20 mouse cellular contexts compared by ENCODE assay signal in the genomic region with DNA sequence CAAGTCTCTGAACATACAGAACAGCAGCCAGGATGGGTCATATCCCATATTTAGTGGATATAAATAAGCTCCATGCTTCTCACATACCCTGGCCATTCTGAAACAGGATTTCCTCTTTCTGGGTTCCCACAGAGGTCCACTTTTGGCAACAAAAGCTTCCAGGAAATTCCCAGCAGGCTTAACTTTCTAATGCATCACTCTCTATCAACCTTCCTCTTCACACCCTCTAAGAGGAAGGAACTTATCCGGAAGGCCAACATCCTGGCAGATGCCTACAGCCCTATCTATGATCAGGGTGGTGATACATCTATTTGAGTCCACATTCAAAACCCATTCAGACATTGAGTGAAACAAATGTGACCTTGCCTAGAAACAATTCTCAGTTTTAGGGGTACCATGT. TPM values are rescaled to one million over a fixed set of nuclear protein-coding genes. Genes with fewer than 3 reads are reported as not detected.
DNase-seq lines count a peak whose midpoint lies in the region; ATAC-seq and TF ChIP-seq lines count a peak whose summit lies in the region.
"Had no signal": no experiment of that assay in that cellular context is flagged by ENCODE, and none has a peak within 500 bp of the region (broad histone marks: within the 10 kb centered on the region; RNA-seq: fewer than 3 reads in every experiment).

No protein-coding gene starts in this region.

- TF ChIP-seq EP300 in lung, postnatal 0 days (IDR thresholded peaks at IDR 0.05) = peak; percentile 95

- peaks cover 19% of the 10 kb centered on the region for H3K4me1 ChIP-seq in heart, embryonic 13.5 days
- H3K4me1 ChIP-seq in lung, postnatal 0 days (ENCODE audit: insufficient read depth, low read depth, low read length) = no peaks in the 10 kb centered on the region; the same call in 1 of the 2 replicates

- no peaks in the 10 kb centered on the region for H3K9me3 ChIP-seq in heart, embryonic 13.5 days
- H3K9me3 ChIP-seq in lung, postnatal 0 days (ENCODE audit: low read length) = no peaks in the 10 kb centered on the region
- H3K9me3 ChIP-seq: limb, embryonic 15.5 days had no signal

- WGBS in heart, embryonic 13.5 days = 64% methylated on average over 1 of the region's 1 CpGs
- WGBS in lung, postnatal 0 days = 65% methylated on average over 1 of the region's 1 CpGs

- peak overlapping the region; percentile 16; the same call in 1 of the 2 replicates for H3K27ac ChIP-seq in heart, embryonic 13.5 days (replicated peaks)
- no peak overlapping the region for H3K27ac ChIP-seq in lung, postnatal 0 days (ENCODE audit: low read length)
- H3K27ac ChIP-seq: limb, embryonic 15.5 days had no signal

- no peak for ATAC-seq in heart, embryonic 13.5 days (ENCODE audit: extremely low read depth, insufficient number of reproducible peaks, low FRiP score, low TSS enrichment)
- ATAC-seq in lung, postnatal 0 days = peak; percentile 3; the same call in 1 of the 2 replicates
- ATAC-seq: activated CD4-positive, CD25-positive, alpha-beta regulatory T cell, adult 4 months; forebrain, embryonic 14.5 days; hindbrain, embryonic 16.5 days; intestine, postnatal 0 days; midbrain, embryonic 16.5 days; Patski had no signal

- H3K4me3 ChIP-seq in heart, embryonic 13.5 days = no peak overlapping the region
- no peak overlapping the region for H3K4me3 ChIP-seq in lung, postnatal 0 days (ENCODE audit: low read depth, low read length)
- H3K4me3 ChIP-seq: erythroblast, embryonic 14.5 days; limb, embryonic 15.5 days had no signal

- DNase-seq in heart, postnatal 14 days = no peak
- DNase-seq in lung, postnatal 0 days (ENCODE audit: low spot score) = peak; percentile 67
- DNase-seq in lung, postnatal 14 days = no peak
- DNase-seq in kidney, postnatal 14 days = peak; percentile 56
- DNase-seq in embryo, embryonic 10 days (ENCODE audit: low spot score) = no peak
- DNase-seq in thymus, adult 18-20 months = no peak
- DNase-seq: adrenal gland, postnatal 14 days; cerebellum, adult 18-20 months; cerebellum, postnatal 36 days; thymus, adult 2 months had no signal

- H3K9ac ChIP-seq in heart, embryonic 13.5 days = no peak overlapping the region
- H3K9ac ChIP-seq in lung, postnatal 0 days (replicated peaks; ENCODE audit: low read depth) = no peak overlapping the region
- H3K9ac ChIP-seq: limb, embryonic 15.5 days had no signal

- TF ChIP-seq CTCF in lung, postnatal 0 days (IDR thresholded peaks at IDR 0.05) = no peak

- intact Hi-C loops in heart, postnatal 14 days (cut with DNase I) = loop anchor here (5.0 kb wide), 1 partner anchor 36 kb away; no protein-coding TSS in a partner anchor

- no peaks in the 10 kb centered on the region for H3K27me3 ChIP-seq in heart, embryonic 13.5 days (replicated peaks)
- no peaks in the 10 kb centered on the region for H3K27me3 ChIP-seq in lung, postnatal 0 days (replicated peaks; ENCODE audit: insufficient read depth, low read length)
- H3K27me3 ChIP-seq: limb, embryonic 15.5 days; Patski had no signal

- H3K4me2 ChIP-seq in heart, embryonic 13.5 days = no peak overlapping the region
- no peak overlapping the region for H3K4me2 ChIP-seq in lung, postnatal 0 days (replicated peaks; ENCODE audit: low read depth, low read length)
- H3K4me2 ChIP-seq: limb, embryonic 15.5 days had no signal

- peaks cover 31% of the 10 kb centered on the region for H3K36me3 ChIP-seq in heart, embryonic 13.5 days
- H3K36me3 ChIP-seq in lung, postnatal 0 days (ENCODE audit: insufficient read depth, low read length) = no peaks in the 10 kb centered on the region

RNA-seq across cellular contexts. Expression of a gene that starts 2.5 kb away (rescaled TPM):
- 226 and 239 TPM in 2 replicates for polyA plus RNA-seq in heart, embryonic 13.5 days (2015; fragmentation: Nextera tagmentation; extraction: Ambion mirVana)
- 10 to 100 TPM; 96.0 to 96.7 TPM for total RNA-seq in heart, postnatal 14 days (2021)
- polyA plus RNA-seq in lung, postnatal 0 days (2015; fragmentation: Nextera tagmentation; extraction: Ambion mirVana) = 257 and 270 TPM in 2 replicates

RNA-seq across cellular contexts. Expression of a gene that starts 20.9 kb away (rescaled TPM):
- polyA plus RNA-seq in heart, embryonic 13.5 days (2015; fragmentation: Nextera tagmentation; extraction: Ambion mirVana) = 4.7 and 5.9 TPM in 2 replicates
- 10 to 100 TPM; 18.0 to 21.1 TPM for total RNA-seq in heart, postnatal 14 days (2021)
- 3.0 and 3.4 TPM in 2 replicates for polyA plus RNA-seq in lung, postnatal 0 days (2015; fragmentation: Nextera tagmentation; extraction: Ambion mirVana)
- total RNA-seq: megakaryocyte-erythroid progenitor cell, adult 5-6 weeks had no signal
- polyA plus RNA-seq: activated CD4-positive, CD25-positive, alpha-beta regulatory T cell, adult 4 months; erythroblast, embryonic 14.5 days; Patski had no signal

RNA-seq across cellular contexts. Expression of a gene that starts 56.4 kb away (rescaled TPM):
- 80.7 and 88.2 TPM in 2 replicates for polyA plus RNA-seq in heart, embryonic 13.5 days (2015; fragmentation: Nextera tagmentation; extraction: Ambion mirVana)
- 10 to 100 TPM; 41.6 to 42.5 TPM for total RNA-seq in heart, postnatal 14 days (2021)
- polyA plus RNA-seq in lung, postnatal 0 days (2015; fragmentation: Nextera tagmentation; extraction: Ambion mirVana) = 107 and 110 TPM in 2 replicates

Comparison
In these comparisons a context has a peak if more than half of its experiments do, and no peak if none do; other contexts are left out.
1. DNase-seq: peak in lung, postnatal 0 days (single experiment) and kidney, postnatal 14 days (single experiment); none in heart, postnatal 14 days (0 of 2), lung, postnatal 14 days (single experiment), embryo, embryonic 10 days (single experiment) and thymus, adult 18-20 months (0 of 2).